Mouse (Mus musculus) urinary bladder, postnatal 4 days (tissue): Measurements from ENCODE around the gene Morc3.
"Not testable (repeated sequence)": the region's sequence is repeated elsewhere in the genome, so short reads cannot be mapped to it uniquely, and the experiment has no call there.

Experiments used
- DNase-seq, 2 experiments: peaks; one replicate each; pipeline ENCODE4 v3.0.0; 2021 to 2022; ENCODE audit warnings: low spot score in 2 of 2

Morc3 gene

DNA sequence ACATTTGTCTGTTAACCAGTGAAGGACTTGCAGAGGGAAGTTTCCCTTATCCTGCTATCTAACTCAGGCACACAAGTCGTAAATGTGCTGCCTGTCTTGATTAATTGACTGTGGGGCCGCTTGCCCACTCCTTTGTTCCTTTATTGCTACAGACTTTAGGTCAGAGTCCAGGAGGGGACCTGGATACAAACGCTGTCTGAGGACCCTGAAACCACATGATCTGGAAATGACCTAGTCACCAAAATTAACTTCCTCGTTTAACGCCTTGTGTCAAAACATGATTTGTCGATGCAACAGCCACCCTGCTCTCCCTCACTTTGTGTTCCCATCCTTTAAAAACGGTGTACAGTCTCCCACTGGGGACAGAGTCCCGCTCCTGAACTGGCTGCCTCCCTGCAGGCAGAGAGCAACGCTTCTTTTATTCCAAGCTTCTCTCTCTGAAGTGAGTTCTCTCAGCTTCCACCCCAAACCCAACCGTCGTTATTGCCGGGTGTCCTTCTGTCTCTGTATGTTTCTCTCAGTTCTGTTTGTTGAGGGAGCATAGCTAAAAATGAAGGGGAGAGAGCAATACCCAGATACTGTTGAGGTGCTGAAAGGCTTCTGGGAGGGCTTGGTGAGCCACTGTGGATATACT, 13.1 kb upstream of the Morc3 start:
- DNase-seq: no peak

DNA sequence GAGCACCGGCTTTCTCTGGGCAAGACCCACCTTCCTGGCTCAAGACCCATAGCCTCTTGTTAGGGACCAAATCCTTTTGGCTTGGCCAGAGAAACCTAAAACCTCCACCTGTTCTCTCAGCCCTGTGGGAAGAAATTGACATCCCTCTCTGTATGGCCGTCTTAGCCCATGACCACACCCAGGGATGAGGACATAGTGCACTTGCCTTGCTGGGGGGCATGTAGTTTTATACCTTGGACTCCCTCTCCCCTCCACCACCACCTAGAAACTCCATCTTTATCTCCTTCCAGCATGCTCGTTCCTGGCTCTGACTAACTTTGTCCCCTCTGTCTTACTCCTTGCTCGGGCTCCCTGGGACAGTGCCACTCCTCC, 12.6 kb upstream of the Morc3 start:
- no peak for DNase-seq

GRCm38 (mm10) chr16:93820040-93820439, 11.9 kb upstream of the Morc3 start:
- DNase-seq: no peak

DNA sequence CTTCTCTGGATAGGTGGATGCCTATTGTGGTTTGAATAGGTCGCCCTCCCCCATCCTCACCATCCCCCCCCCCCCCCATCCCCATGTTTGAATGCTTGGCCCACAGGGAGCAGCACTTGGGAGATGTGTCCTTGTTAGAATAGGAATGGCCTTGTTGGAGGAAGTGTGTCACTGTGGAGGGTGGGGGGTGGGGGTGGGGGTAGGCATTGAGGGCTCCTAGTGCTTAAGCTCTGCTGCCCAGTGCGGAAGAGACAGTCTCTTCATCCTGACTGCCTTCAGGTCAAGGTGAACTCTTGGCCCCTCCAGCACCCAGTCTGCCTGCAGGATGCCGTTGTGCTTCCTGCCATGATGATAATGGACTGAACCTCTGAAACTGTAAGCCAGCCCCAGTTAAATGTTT, 10.2 kb upstream of the Morc3 start:
- no peak for DNase-seq

DNA sequence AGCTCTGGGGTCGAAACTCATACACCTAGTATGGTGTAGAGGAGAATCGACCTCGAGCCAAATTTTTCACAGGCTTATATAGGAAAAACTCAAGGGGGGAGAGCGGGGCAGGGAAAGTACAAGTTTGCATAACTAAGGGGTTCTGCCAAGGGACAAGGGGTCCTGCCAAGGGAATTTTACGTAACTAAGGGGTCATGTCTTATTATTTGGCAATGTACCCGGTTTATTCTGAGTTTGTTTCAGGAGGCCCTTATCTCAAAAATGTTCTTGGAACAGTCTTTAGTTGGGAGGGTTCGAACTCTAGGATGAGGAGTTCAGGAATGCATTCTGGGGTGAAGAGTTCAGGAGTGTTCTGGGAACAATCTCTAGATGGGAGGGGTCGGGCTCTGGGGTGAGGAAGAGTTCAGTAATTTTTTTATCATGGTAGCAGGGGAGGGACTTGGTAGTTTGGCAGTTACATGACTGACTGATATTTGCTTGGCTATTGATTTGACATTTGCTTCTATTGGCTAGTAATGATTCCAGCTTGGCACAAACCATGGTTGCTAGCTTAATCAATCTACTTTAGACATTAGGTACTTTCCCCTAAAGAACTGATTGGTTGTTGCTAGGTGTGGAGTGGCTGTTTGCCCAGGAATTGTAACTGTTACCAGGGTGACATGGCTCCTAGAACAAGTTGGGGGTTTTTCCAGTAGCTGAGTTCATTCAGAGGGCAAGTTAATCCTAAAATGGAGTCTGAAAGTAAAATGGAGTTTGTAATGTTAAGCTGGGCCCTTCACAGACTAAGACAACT, 9.3 kb upstream of the Morc3 start:
- DNase-seq: not testable (repeated sequence)

GRCm38 (mm10) chr16:93824799-93825198, 7.1 kb upstream of the Morc3 start:
- no peak for DNase-seq

DNA sequence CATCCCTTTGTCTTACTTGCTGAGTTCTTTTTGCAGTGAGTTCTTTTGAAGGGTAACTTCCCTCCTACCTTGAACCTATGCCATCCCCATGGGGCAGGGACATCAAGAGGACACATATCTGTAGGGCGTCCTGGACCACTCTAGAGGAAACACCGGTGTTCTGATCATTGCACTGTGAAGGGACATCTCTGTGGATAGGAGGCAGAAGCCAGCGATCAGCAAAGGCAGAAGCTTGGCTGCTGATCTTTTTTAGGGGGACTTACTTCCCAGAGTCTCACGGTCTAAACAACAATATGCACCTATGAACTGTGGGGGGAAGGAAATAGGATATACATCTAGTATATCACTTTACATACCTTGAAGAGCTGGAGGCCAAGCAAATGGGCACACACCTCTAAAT, 6.5 kb upstream of the Morc3 start:
- no peak for DNase-seq

DNA sequence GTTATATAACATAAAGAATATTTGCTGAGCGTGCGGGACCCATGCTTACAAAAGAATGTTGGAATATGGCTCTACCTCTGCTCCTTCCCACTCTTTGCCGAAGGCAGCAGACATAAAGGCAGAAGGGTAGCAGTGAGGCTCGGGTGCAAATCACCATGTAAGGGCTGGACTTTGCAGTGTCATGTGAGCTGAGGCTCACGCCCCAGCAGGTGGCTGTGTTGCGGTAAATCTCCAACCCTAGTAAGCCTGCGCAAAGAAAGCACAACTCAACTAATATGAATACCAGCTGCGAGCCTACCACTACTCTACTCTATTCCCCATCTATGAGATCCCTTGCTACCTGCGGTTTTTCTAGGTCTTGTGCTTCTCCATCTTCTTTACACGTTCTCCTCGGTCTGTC, 5.9 kb upstream of the Morc3 start:
- no peak for DNase-seq

- DNase-seq: not testable (repeated sequence)
These were observed 5.4 kb upstream of the Morc3 start for GRCm38 (mm10) chr16:93826478-93826877.

GRCm38 (mm10) chr16:93826909-93827308, 5.0 kb upstream of the Morc3 start:
- DNase-seq: no peak

DNA sequence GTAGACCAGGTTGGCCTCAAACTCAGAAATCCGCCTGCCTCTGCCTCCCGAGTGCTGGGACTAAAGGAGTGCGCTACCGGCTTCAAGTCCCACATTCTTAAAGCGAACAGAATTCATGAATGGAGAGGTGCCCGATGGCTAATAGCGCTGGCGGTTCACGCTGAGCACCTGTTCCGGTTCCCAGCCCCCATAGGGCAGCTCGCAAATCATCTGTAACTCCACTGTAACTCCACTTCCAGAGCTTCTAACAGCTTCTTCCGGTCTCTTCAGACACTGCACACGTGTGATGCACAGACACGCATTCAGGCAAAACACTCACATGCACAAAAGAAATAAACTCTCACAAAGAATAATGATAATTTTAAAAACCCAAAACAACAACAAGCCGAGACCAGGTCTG, 2.4 kb upstream of the Morc3 start:
- DNase-seq: no peak

DNA sequence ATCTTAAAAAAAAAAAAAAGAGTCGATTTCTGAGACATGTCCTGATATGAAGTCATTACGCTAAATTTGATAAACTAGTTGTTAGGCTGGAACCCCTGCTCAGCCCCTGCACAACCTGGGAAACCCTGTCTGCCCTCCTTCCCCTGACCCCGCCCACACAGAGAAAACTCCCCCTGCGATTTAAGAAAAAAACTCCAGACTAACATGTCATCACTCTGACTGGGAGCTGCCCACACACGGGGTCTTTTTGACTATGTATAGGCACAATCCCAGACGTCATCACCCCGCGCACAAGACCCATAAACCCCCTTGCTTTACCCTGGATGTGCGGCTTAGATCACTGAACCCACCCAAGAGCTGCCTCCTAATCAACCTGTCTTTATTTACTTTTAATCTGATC, 1.9 kb upstream of the Morc3 start:
- no peak for DNase-seq

DNA sequence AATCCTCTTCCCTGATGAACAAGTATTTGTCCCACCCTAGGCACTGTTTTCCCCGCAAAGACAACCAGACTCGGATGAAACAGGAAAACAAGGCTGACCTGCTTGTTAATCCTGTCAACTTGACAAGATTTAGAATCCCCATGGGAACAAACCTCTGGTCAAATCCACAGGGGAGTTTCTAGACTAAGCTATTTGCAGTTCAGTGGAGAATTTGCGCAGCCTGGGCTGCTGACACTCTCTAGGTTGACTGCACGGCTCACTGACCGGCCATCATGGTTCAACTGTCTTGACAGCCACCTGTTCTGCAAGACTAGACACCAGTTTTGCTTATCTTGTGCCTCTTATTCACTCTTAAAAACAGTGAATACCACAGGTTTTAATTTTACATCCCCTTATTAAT, 1.0 kb upstream of the Morc3 start:
- DNase-seq: no peak

DNA sequence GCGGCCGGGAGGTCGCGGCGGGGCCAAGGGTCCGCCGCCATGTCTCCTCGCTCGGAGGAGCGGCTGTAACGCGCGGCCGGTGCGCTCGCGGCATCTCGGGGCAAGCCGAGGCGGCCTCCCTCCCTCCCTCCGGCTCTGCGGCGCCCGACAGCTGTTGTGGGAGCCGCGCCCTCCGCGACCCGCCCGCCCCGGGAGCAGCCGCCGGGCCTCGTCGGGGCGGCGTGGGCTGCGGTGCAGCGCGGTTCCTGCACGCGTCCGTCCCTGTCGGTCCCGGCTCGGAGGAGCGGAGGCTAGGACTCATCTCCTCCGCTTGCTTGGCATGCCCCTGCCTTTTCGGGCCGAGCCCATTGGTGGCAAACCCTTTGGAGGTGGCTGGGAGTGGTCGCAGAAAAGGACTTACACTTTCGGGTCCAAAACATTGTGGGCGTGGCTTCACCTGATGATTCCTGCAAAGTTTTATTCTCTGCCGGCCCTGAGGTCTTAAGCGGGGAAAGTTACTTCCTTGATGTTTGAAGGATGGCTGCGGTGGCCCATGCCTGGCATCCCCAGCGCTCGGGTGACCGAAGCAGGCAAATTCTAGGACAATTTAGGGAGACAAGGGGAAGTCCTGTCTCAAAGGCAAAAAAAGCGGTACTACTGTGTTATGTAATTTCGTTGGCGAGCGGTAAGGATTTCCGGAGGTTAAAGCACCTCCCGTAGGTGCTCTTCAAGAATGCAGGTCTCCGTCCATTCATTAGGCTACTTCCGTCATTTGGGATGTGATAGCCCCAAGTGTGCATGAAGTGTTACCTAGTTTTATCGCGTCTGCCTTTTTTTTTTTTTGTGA, 743 bp downstream of the Morc3 start:
- DNase-seq: no peak

DNA sequence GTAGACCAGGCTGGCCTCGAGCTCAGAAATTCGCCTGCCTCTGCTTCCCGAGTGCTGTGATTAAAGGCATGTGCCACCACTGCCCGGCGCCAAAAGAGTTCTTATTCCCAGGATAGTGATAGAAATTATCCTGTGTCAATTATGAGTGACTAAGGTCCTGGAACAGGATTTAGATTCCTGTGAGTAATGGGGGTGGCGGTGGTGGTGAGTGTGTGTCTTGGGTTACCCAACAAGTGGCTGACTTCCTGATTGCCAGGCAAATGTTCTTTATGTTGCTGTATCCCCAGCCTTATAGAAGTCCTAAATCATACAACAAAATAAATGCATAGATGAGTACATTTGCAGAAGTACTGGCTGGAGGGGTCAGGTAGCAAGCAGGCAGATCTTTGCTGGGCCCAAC, 1.6 kb downstream of the Morc3 start:
- no peak for DNase-seq

DNA sequence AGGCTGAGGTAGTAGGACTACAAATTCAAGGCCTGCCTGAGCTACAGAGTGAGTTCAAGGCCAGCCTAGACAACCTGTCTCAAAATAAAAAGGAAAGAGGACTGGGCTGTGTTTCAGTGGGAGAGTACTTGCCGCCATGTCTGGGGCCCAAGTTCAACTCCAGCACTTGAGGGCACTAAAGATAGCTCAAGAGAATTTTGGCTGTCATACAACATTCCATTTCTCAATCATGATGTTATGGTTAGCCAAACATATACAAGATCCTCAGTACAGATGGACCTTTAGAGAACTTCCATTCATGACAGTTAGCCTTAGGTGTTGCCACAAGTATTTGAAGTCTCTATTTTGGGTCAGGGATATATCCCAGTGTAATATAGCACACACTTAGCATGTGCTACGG, 2.2 kb downstream of the Morc3 start:
- no peak for DNase-seq

DNA sequence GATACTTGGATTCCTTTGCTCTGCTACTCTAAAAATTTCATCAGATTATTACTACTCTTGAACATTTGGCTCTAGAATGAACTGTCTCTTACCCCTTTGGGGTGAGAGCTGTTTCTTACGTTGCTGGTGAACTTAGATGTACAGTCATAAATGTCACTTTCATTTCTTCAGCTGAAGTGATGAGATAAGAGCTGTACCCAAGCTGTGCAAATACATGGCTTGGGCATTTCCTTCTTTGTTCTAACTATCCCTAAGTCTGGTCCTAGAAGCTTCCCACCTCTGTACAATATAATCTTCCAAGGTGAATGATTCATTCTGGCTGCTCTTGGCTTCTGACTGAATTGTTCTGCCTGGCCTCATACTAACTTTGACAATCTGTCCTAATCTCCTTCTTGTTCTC, 7.1 kb downstream of the Morc3 start:
- DNase-seq: no peak

GRCm38 (mm10) chr16:93850527-93850926, 18.6 kb downstream of the Morc3 start:
- DNase-seq: no peak

- no peak for DNase-seq
These were observed 28.0 kb downstream of the Morc3 start for GRCm38 (mm10) chr16:93859967-93860366.

DNA sequence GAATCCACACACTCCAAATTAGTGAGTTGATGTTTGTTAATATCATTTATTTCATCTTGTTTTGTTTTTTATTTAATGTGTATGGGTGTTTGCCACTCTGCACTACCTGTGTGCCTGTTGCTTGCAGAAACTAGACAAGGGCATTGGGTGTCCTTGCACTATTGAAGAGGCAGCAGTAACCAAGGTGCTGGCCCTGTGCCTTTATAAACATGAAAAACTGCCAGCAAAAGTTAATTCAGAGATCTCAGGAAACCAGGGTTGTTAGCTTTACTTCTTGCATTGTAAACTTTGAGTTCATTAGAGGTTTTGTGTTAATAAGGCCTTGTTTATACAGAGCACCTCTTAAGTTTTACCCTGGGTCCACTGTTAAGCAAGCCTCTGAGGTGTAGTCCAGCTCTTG, 28.8 kb downstream of the Morc3 start:
- no peak for DNase-seq

GRCm38 (mm10) chr16:93874841-93875240, 42.9 kb downstream of the Morc3 start:
- no peak for DNase-seq

DNA sequence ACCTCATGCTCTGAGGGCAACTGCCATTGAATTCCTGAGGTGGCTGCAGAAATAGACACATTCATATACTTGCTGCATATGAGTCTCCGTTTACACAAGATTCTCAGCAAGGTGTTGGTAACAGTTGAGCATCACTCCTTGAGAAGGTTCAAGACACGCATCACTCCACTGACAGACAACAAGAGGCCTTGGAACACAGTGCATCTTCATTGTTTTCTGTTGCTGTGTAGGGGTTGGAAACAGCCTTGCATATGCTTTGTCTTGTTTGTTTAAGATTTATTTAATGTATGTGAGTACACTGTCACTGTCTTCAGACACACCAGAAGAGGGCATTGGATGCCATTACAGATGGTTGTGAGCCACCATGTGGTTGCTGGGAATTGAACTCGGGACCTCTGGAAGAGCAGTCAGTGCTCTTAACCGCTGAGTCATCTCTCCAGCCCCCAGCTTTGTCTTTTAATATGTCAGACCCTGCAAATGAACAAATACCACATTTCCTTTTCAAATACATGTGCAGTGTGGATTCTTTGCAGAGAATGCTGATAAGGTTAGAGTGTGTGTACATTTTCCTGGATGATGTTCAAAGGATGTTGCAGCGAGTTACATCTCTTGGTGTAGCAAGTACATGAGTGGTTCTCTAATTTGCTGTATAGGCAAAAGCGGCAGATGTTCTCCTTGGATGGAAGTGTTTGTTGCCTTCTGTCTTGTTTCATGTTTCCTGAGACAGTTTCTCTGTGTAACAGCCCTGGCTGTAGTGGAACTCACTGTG, 45.9 kb downstream of the Morc3 start:
- no peak for DNase-seq
